Mouse (Mus musculus) E14TG2a.4 (cell line): Measurements from ENCODE around the gene Slc3a2.

Experiments used
- CTCF ChIP-seq: conservative IDR thresholded peaks from 2 replicates; pipeline ENCODE4 v1.5.1; 2014; ENCODE audit warnings: low read length
- NANOG ChIP-seq: IDR thresholded peaks from 2 replicates; pipeline ENCODE4 v1.6.1; 2014; ENCODE audit warnings: borderline replicate concordance, low read length, mixed read lengths

DNA sequence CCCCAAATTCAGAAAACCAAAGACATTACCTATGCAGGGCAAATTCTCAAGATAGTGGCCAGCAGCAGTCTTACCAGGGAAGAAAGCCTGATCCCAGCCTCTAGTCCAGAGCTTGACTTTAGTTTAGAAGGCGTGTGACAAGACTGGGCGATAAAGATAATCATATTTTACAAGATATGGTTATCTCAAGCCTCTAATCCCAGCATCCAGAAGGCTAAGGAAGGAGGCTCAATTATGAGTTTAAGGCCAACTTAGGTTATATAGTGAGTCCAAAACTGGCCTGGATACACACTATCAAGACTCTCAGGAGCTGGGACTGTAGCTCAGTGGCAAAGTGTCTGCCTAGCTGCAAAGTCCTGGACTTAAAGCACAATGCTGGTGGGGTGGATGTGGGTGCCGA, 50.3 kb downstream of the Slc3a2 start:
- no peak for TF ChIP-seq CTCF
- no peak for TF ChIP-seq NANOG
